Mouse (Mus musculus) ES-E14 (cell line): ENCODE results near the gene Ephx1.

Experiments
- CHD2 ChIP-seq: IDR thresholded peaks from 2 replicates; pipeline ENCODE4 v1.6.1; 2014; ENCODE audit warnings: mild to moderate bottlenecking, low read depth, low read length, inconsistent platforms
- HCFC1 ChIP-seq: IDR thresholded peaks from 2 replicates; pipeline ENCODE4 v1.6.1; 2012; ENCODE audit warnings: low read length, inconsistent platforms, borderline replicate concordance; ENCODE audit not compliant: insufficient read depth
- ZNF384 ChIP-seq: IDR thresholded peaks from 2 replicates; pipeline ENCODE4 v1.6.1; 2012; ENCODE audit warnings: low read depth, low read length, inconsistent platforms

DNA sequence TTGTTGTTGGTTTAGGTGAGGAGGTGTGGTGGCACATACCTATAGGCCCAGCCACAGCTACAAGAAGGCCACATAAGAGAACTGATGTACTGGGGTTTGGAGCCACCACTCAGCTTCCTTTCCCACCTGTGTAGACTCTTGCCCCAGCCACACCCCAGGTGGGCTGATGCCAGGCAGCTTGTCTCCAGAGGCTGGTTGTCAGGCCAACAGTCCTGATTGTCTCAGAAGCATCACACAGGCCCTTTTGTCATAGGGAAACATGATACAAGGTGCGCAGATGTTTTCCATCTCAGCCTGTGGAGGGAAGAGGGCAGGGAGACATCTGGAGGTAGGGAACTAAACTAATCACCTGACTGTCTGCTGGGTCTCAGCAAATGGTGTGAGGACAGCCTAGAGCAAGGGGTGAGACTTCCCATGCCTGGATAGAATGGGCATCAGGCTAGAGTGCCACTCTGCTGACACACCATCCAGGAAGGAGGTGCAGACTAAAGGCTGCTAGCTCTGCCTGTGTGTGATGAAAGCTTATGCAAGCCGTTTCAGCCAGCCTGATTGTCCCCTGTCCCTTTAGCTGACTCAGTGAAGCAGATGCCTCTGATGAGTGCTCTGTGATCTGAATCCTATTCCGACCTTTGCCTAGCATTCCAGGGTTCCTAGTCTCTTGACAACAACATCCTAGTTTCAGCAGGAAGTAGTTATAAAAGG, 41.2 kb upstream of the Ephx1 start:
- TF ChIP-seq HCFC1 (no peak), ZNF384 (no peak), CHD2 (no peak)
